11 mouse cellular contexts compared by ENCODE assay signal in the genomic region with DNA sequence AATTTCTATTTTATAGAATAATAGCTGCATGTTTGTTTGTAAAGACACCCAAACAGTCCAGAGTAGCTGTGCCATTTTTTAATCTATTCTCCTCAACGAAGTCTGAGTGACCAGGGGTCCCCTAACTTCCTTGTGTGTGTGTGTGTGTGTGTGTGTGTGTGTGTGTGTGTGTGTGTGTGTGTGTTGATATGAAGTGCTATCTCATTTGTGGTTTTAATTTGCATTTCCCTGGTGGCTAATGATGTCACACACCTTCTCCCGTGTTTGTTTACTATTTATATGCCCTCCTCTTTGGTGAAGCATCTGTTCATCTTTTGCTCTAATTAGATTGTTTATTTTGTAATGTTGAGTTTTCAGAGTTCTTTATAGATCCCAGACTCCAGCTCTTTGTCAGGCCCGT.
DNase-seq lines count a peak whose midpoint lies in the region; ATAC-seq and TF ChIP-seq lines count a peak whose summit lies in the region.
"Had no signal": no experiment of that assay in that cellular context is flagged by ENCODE, and none has a peak within 500 bp of the region (broad histone marks: within the 10 kb centered on the region; RNA-seq: fewer than 3 reads in every experiment).

No protein-coding gene starts in this region.

- H3K9ac ChIP-seq in heart, adult 2 months (ENCODE audit: low read depth, low read length), result no peak overlapping the region
- no peak overlapping the region for H3K9ac ChIP-seq in kidney, embryonic 15.5 days
- H3K9ac ChIP-seq: forebrain, embryonic 12.5 days; neural tube, embryonic 15.5 days had no signal

- no peak for TF ChIP-seq POLR2A in heart, adult 2 months (IDR thresholded peaks at IDR 0.05; ENCODE audit: insufficient read depth, low read depth, low read length)

- no peak for ATAC-seq in kidney, embryonic 15.5 days (replicated peaks; ENCODE audit: low FRiP score)
- peak; percentile 55 for ATAC-seq in megakaryocyte-erythroid progenitor cell, adult 5-6 weeks (replicated peaks; ENCODE audit: low FRiP score, low TSS enrichment, poor library complexity, severe bottlenecking)

- intact Hi-C loops in heart, adult 2 months (cut with DNase I), result no loop called here

- WGBS in heart, embryonic 10.5 days, result 52% methylated on average over 3 of the region's 3 CpGs
- WGBS in heart, adult 2 months, result 16% methylated on average over 3 of the region's 3 CpGs
- WGBS in kidney, embryonic 15.5 days, result 32% methylated on average over 3 of the region's 3 CpGs
- WGBS in limb, embryonic 10.5 days, result 62% methylated on average over 3 of the region's 3 CpGs

- TF ChIP-seq CTCF in heart, adult 2 months (IDR thresholded peaks at IDR 0.05), result no peak

- H3K27me3 ChIP-seq in heart, embryonic 10.5 days (ENCODE audit: insufficient read depth, poor library complexity, severe bottlenecking), result no peaks in the 10 kb centered on the region
- H3K27me3 ChIP-seq in heart, adult 2 months (ENCODE audit: control insufficient read depth, insufficient read depth, low read length), result no peaks in the 10 kb centered on the region
- no peaks in the 10 kb centered on the region for H3K27me3 ChIP-seq in kidney, embryonic 15.5 days
- no peaks in the 10 kb centered on the region for H3K27me3 ChIP-seq in limb, embryonic 10.5 days (ENCODE audit: low read depth, poor library complexity, severe bottlenecking)
- H3K27me3 ChIP-seq: forebrain, embryonic 12.5 days; neural tube, embryonic 15.5 days had no signal

- no peak overlapping the region for H3K4me3 ChIP-seq in heart, embryonic 10.5 days
- no peak overlapping the region for H3K4me3 ChIP-seq in heart, adult 2 months
- H3K4me3 ChIP-seq in kidney, embryonic 15.5 days (replicated peaks), result no peak overlapping the region
- no peak overlapping the region for H3K4me3 ChIP-seq in limb, embryonic 10.5 days
- H3K4me3 ChIP-seq: forebrain, embryonic 12.5 days; neural tube, embryonic 15.5 days had no signal

- no peaks in the 10 kb centered on the region for H3K9me3 ChIP-seq in heart, embryonic 10.5 days
- no peaks in the 10 kb centered on the region for H3K9me3 ChIP-seq in kidney, embryonic 15.5 days (replicated peaks)
- no peaks in the 10 kb centered on the region for H3K9me3 ChIP-seq in limb, embryonic 10.5 days (replicated peaks)
- H3K9me3 ChIP-seq: forebrain, embryonic 12.5 days; neural tube, embryonic 15.5 days had no signal

- no peak for DNase-seq in heart, embryonic 10.5 days (ENCODE audit: low spot score)
- DNase-seq in heart, adult 2 months, result no peak
- no peak for DNase-seq in kidney, postnatal 14 days
- peak; percentile 27 for DNase-seq in c-Kit-positive CD71-positive TER-119-negative erythroid progenitor cells, embryonic 14.5 days (ENCODE audit: low read depth)
- no peak for DNase-seq in adrenal gland, postnatal 10 days
- DNase-seq in limb, embryonic 10.5 days (ENCODE audit: low spot score), result no peak

- H3K4me2 ChIP-seq in kidney, embryonic 15.5 days, result no peak overlapping the region
- H3K4me2 ChIP-seq: forebrain, embryonic 12.5 days; neural tube, embryonic 15.5 days had no signal

- TF ChIP-seq EP300 in heart, adult 2 months (IDR thresholded peaks at IDR 0.05; ENCODE audit: insufficient read depth, low read depth, low read length), result no peak

- 0 out of 2 replicates have a peak, but pooled peaks cover 3% of the 10 kb centered on the region for H3K79me2 ChIP-seq in heart, adult 2 months (replicated peaks; ENCODE audit: control insufficient read depth, insufficient read depth, low read length)

- no peaks in the 10 kb centered on the region for H3K36me3 ChIP-seq in heart, embryonic 10.5 days
- peaks cover 2% of the 10 kb centered on the region for H3K36me3 ChIP-seq in heart, adult 2 months (ENCODE audit: control insufficient read depth, insufficient read depth, low read length)
- no peaks in the 10 kb centered on the region for H3K36me3 ChIP-seq in kidney, embryonic 15.5 days
- H3K36me3 ChIP-seq in limb, embryonic 10.5 days, result peaks cover 6% of the 10 kb centered on the region; the same call in 1 of the 2 replicates
- H3K36me3 ChIP-seq: forebrain, embryonic 12.5 days; G1E; neural tube, embryonic 15.5 days had no signal

- H3K27ac ChIP-seq in heart, embryonic 10.5 days, result peak overlapping the region; percentile 22; the same call in 1 of the 2 replicates
- no peak overlapping the region; the same call in 1 of the 2 replicates for H3K27ac ChIP-seq in heart, adult 2 months
- H3K27ac ChIP-seq in kidney, embryonic 15.5 days, result 0 out of 2 replicates have a peak overlapping the region, but pooled peaks have one; percentile 18
- no peak overlapping the region for H3K27ac ChIP-seq in limb, embryonic 10.5 days
- H3K27ac ChIP-seq: forebrain, embryonic 12.5 days; neural tube, embryonic 15.5 days had no signal

- peaks cover 64% of the 10 kb centered on the region for H3K4me1 ChIP-seq in heart, embryonic 10.5 days
- H3K4me1 ChIP-seq in heart, adult 2 months (ENCODE audit: control insufficient read depth, insufficient read depth, low read length), result peaks cover 10% of the 10 kb centered on the region
- H3K4me1 ChIP-seq in kidney, embryonic 15.5 days, result peaks cover 71% of the 10 kb centered on the region
- H3K4me1 ChIP-seq in limb, embryonic 10.5 days, result peaks cover 43% of the 10 kb centered on the region

Comparison
In these comparisons a context has a peak if more than half of its experiments do, and no peak if none do; other contexts are left out.
1. H3K27ac ChIP-seq: peak in heart, embryonic 10.5 days (single experiment) and kidney, embryonic 15.5 days (single experiment); none in heart, adult 2 months (single experiment) and limb, embryonic 10.5 days (single experiment).